Mouse (Mus musculus): ENCODE data around the gene Stat6.
A peak's percentile ranks its signal among the peaks of the same experiment; 100 is the strongest.

Gene Stat6

GRCm38 (mm10) chr10:127674046-127674655 is 31.4 kb downstream of the Stat6 start:
- no peak for DNase-seq (ENCODE audit: low read depth)

GRCm38 (mm10) chr10:127674794-127675522 is 32.2 kb downstream of the Stat6 start:
- peak; percentile 89 for DNase-seq (ENCODE audit: low read depth)

GRCm38 (mm10) chr10:127675859-127676398 is 33.1 kb downstream of the Stat6 start:
- DNase-seq (ENCODE audit: low read depth) = no peak

GRCm38 (mm10) chr10:127676691-127677548 is 34.1 kb downstream of the Stat6 start:
- DNase-seq (ENCODE audit: low read depth) = peak; percentile 95

GRCm38 (mm10) chr10:127677591-127678336 is 35.0 kb downstream of the Stat6 start:
- DNase-seq (ENCODE audit: low read depth) = peak; percentile 85

- no peak for DNase-seq (ENCODE audit: low read depth)
These were observed 36.4 kb downstream of the Stat6 start for GRCm38 (mm10) chr10:127679208-127679607.

GRCm38 (mm10) chr10:127679881-127680280 is 37.1 kb downstream of the Stat6 start:
- DNase-seq (ENCODE audit: low read depth) = no peak

GRCm38 (mm10) chr10:127682886-127683285 is 40.1 kb downstream of the Stat6 start:
- DNase-seq (ENCODE audit: low read depth) = no peak

GRCm38 (mm10) chr10:127691053-127691452 is 48.3 kb downstream of the Stat6 start:
- no peak for DNase-seq (ENCODE audit: low read depth)

DNA sequence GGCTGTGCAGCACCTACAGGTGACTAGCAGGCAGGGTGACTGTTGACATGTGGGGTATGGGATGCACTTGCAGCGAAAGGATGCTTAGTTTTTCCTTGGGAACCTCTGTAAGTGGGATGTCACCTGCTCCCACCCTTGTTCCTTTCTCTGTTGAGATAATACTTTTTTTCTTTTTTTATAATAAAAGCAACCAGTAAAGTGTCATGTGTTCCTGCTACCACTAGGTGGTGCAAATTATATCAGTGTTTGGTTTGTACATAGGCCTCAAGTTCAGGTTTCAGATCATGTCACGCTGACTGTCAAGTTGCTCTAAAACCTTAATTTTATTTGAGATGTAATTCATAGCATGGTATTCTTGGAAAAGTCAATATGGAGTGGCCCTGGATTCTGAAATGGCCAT is 51.9 kb downstream of the Stat6 start:
- no peak for DNase-seq (ENCODE audit: low read depth)

DNA sequence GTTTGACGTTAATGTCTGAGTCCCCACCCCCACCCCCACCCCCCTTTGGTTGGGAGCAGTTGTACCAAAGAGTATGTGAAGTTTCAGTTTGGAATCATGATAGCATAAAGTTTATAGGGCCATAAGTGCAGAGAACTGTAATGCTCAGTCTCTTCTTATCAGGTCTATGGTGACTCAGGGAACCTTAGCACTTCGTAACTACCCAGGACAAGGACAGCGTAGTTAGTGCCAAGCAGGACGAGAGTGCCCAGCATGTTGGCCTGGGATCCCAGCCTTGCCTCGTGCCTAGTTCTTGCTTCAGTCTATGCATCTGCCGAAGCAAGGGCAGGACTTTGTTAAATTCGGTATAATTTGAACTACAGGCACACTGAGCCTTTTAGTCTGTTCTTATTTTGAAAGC is 53.0 kb downstream of the Stat6 start:
- DNase-seq (ENCODE audit: low read depth) = no peak

DNA sequence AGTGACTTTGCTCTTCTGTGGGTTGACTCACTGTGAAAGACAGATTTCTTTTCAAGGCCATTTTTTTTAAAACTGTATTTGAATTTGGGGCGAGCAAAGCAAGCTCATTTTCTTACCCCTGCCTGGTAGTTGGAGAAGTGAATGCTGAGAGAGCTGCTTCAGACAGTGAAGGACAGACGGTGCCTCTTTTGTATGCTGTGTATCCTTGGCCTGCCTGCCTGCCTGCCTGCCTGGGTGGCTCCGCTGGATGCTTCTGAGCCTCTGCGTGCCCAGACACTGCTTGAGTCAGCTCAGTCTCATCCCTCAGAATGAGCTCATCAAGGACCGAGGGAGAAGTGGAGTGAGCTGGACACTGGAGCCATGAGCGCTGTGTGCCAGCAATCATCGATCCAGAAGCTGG is 56.2 kb downstream of the Stat6 start:
- DNase-seq (ENCODE audit: low read depth) = no peak

- DNase-seq (ENCODE audit: low read depth) = no peak
These were observed 60.5 kb downstream of the Stat6 start for GRCm38 (mm10) chr10:127703299-127703698.

DNA sequence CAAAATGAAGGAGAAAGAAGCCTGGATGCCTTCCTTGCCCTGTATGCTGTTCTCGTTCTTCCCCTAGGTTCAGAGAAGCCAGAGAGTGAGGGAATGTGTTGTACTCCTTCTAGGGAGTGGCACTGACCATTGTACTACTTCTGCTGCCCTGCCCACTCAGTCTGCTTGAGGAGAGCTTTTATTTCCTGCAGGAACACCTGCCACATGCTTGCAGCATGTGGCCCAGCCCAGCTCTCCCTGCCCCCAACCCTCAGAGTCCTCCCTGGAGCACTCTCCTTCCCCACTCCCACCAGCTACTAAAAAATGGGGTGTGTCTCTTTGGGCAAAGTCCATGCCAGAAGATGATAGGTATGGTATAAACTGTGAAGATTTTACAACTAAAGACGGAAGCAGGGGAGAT is 61.5 kb downstream of the Stat6 start:
- DNase-seq (ENCODE audit: low read depth) = no peak

GRCm38 (mm10) chr10:127704766-127705220 is 62.0 kb downstream of the Stat6 start, which contains the start of gene Myo1a:
Gene Myo1a (plus strand): TSS chr10:127705170.
- no peak for DNase-seq (ENCODE audit: low read depth)

- DNase-seq (ENCODE audit: low read depth) = no peak
These were observed 63.0 kb downstream of the Stat6 start for GRCm38 (mm10) chr10:127705783-127706182.

DNA sequence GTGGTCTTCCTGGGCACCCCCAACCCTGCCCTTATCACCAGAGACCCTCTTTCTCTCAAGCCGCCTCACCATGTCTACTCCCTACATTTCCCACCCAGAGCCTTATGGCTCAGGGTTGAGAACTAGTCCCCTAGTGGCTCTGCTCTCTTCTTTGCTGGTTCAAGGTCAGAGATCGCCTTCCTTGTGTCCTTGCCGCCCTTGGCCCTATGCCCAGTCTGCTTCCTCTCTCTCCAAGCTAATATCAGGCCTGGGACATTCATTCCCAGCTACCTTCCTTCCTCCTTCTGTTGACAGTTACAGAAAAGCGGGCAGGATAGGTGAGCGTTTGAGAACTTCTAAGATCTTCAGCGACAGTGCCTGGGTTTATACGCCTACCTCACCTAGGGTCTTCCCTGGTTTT is 64.9 kb downstream of the Stat6 start:
- no peak for DNase-seq (ENCODE audit: low read depth)

DNA sequence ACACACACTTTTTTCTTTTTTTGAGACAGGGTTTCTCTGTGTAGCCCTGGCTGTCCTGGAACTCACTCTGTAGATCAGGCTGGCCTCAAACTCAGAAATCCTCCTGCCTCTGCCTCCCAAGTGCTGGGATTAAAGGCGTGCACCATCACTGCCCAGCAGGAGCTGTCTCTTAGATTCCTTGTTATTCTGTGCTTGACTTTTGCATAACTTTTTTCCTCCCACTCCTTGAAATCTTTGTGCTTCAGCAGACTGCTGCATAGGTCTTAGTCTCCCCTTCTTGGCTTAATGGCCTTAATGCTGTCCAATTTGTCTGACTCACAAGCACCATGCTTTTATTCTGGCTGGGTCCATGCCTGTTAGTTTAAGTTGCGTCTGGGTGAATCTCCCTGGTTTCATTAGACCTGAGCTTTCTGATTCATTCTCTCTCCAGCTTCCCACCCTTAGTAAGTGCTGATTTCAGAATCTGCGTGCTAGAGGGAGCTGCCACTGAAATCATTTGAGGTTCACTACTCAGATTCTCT is 66.1 kb downstream of the Stat6 start:
- DNase-seq (ENCODE audit: low read depth) = no peak

GRCm38 (mm10) chr10:127710331-127710730 is 67.5 kb downstream of the Stat6 start:
- no peak for DNase-seq (ENCODE audit: low read depth)
